Mouse (Mus musculus): Measurements from ENCODE around the gene H2-M10.5.
A peak's percentile ranks its signal among the peaks of the same experiment; 100 is the strongest.
"Not testable (repeated sequence)": the region's sequence is repeated elsewhere in the genome, so short reads cannot be mapped to it uniquely, and the experiment has no call there.

Gene H2-M10.5

DNA sequence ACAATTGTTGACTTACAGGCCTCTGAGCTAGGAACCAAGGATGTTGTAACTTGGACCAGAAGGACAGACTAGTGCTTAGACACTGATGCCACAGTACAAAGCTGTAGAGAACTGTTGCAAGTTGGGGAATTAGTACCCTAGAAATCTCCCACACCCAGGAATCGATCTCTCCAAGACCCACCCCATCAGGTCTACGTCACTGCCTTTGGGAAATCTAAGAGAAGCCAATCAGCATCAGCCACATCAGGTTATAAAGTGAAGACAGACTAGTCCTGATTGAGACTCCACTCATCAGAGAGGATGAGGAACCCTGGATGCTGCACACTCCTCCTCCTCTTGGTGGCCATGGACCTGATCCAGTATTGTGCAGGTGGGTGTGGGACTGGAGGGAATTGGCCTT, at the start of gene H2-M10.5:
TSS of gene H2-M10.5 (plus strand) at position 301 of the 400 bp plus-strand sequence.
- DNase-seq (ENCODE audit: low spot score in 2 of 2): not testable (repeated sequence)

DNA sequence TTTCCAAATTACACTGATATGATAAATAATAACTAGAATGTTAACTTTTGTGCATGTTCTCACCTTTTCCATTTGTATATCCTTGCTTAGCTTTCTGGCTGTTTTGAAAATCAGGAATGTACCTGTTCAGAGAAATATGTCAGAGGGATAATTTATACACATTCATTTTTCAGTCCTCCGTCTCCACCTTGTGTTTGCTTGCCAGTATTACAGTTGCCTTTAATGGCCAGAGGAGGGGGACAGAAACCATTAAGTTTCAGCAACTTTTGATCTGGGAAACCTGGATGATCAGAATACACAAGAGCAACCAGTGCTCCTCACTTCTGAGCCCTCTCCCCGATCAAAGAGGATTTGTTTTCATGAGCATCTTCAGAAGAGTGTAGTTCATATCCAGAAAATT, 46.7 kb upstream of the H2-M10.5 start:
- DNase-seq (ENCODE audit: low spot score in 2 of 2): no peak

DNA sequence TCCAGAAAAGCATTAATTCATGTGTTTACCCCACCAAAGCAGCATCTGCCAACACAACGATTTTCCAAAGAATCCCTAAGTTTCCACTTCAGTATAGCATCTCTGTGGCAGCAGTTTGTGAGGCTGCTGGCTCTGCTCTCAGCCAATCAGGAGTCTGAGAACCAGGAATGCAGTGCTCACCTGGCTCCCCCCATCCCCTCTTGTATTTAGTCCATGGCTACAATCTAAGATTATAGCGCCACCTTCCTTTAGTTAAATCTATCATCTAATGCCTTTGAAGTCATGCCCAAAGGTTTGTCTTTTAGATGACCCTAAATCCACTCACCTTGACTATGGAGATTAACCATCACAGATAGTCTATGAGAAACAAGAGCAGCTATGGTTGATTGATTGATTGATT, 8.9 kb upstream of the H2-M10.5 start:
- DNase-seq (ENCODE audit: low spot score in 2 of 2): no peak

DNA sequence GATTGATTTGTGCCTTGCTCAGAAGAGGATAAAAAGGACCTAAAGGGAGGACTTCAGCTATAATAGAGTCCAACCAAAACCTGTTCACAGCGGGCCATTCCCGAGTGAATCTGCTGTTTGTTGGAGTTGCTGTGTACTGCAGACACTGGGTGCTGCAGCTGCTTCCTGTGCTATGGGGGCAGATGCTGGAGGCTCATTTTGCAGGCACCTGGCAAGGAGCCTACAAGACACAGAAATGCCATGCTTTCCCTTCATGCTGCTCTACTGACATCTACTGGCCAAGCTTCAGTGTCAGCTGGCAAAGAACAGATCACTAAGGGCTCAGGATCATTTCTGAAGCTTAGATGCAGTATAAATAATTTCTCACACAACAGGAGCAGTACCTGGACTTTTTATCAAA, 8.5 kb upstream of the H2-M10.5 start:
- DNase-seq (ENCODE audit: low spot score in 2 of 2): peak; percentile 14 to 39

- not testable (repeated sequence) for DNase-seq (ENCODE audit: low spot score in 2 of 2)
Measured at GRCm38 (mm10) chr17:36765403-36765802, 7.3 kb upstream of the H2-M10.5 start.

GRCm38 (mm10) chr17:36781533-36781932, 8.8 kb downstream of the H2-M10.5 start:
- DNase-seq (ENCODE audit: low spot score in 2 of 2): no peak

GRCm38 (mm10) chr17:36786483-36786886, 13.8 kb downstream of the H2-M10.5 start:
- DNase-seq (ENCODE audit: low spot score in 2 of 2): peak in 1 of 2 experiments; percentile 26

DNA sequence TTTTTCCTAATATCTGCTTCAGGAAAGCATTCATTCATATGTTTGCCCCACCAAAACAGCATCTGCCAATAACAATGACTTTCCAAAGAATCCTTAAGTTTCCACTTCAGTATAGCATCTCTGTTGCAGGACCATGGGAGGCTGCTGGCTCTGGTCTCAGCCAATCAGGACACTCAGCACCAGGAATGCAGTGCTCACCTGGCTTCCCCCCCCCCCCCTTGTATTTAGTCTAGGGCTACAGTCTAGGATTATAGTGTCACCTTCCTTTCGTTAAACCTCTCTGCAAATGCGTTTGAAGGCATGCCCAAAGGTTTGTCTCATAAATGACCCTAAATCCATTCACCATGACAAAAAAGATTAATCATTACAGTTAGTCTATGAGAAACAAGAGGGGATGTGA, 15.6 kb downstream of the H2-M10.5 start:
- no peak for DNase-seq (ENCODE audit: low spot score in 2 of 2)

DNA sequence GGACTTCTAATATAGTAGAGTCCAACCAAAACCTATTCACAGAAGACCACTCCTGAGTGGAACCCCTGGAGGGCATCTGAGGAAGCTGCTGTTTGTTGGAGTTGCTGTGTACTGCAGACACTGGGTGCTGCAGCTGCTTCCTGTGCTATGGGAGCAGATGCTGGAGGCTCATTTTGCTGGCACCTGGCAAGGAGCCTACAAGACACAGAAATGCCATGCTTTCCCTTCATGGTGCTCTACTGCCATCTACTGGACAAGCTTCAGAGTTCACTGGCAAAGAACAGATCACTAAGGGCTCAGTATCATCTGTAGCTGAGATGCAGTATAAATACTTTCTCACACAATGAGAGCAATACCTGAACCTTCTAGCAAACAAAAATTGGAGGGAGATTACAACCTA, 16.1 kb downstream of the H2-M10.5 start:
- peak; percentile 69 to 73 for DNase-seq (ENCODE audit: low spot score in 2 of 2)

DNA sequence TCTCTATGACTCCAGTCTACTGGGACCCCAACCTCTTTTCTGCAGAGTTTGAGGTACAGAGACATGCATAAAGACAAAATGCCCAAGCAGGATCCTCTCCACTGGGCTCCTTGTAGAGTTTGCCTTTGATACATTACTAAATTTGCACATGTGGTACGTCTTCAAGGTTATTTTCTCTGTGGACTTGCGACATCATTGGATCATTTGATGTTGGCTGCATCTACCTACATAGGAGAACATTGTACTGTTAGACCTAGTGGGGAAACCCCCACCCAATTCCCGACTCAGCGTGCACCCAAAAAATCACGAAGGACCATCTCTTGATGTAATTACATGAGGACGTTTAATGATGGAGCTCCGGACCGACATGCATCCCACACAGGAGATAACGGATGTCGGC, 26.8 kb downstream of the H2-M10.5 start:
- DNase-seq (ENCODE audit: low spot score in 2 of 2): no peak

- DNase-seq (ENCODE audit: low spot score in 2 of 2): not testable (repeated sequence)
Measured at GRCm38 (mm10) chr17:36799921-36800462, 27.3 kb downstream of the H2-M10.5 start.

GRCm38 (mm10) chr17:36811871-36812270, 39.2 kb downstream of the H2-M10.5 start, which contains the start of gene H2-M10.6:
Gene H2-M10.6 (plus strand): TSS chr17:36812171.
- DNase-seq (ENCODE audit: low spot score in 2 of 2): no peak

GRCm38 (mm10) chr17:36824005-36824404, 51.3 kb downstream of the H2-M10.5 start:
- DNase-seq (ENCODE audit: low spot score in 2 of 2): peak in 1 of 2 experiments; percentile 44

DNA sequence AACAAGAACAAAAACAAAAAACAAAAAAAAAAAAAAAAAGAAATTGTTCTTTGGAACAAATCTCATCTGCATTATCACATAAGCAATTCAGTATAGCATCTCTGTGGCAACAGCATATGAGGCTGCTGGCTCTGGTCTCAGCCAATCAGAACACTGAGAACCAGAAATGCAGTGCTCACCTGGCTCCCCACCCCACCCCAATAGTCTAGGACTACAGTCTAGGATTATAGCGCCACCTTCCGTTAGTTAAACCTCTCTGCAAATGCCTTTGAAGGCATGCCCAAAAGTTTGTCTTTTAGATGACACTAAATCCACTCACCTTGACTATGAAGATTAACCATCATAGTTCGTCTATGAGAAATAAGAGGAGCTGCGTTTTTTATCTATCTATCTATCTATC, 52.8 kb downstream of the H2-M10.5 start:
- DNase-seq (ENCODE audit: low spot score in 2 of 2): no peak
